Mouse (Mus musculus): ENCODE measurements at regions not wholly inside any gene's neighbourhood (a gene's known extent, or its start where the extent isn't known, plus 50 kb on each side); places are given as distances from the start of the nearest gene placed in this dataset.

- Histone ChIP-seq H3K4me1 (ENCODE audit: insufficient read depth, low read depth, low read length) (peaks cover 15% of the 10 kb centered on the region; the same call in 1 of the 2 replicates), H3K4me3 (ENCODE audit: low read depth, low read length) (no peak overlapping the region), H3K4me2 (replicated peaks; ENCODE audit: low read depth, low read length) (no peak overlapping the region), H3K27me3 (replicated peaks; ENCODE audit: insufficient read depth, low read length) (no peaks in the 10 kb centered on the region), H3K9me3 (ENCODE audit: low read length) (no peaks in the 10 kb centered on the region), H3K27ac (ENCODE audit: low read length) (no peak overlapping the region), H3K9ac (replicated peaks; ENCODE audit: low read depth) (no peak overlapping the region), H3K36me3 (ENCODE audit: insufficient read depth, low read length) (no peaks in the 10 kb centered on the region)
- ATAC-seq: no peak
- no peak for DNase-seq (ENCODE audit: low spot score)
- 77% methylated on average over 3 of the region's 3 CpGs for WGBS
- TF ChIP-seq EP300 (IDR thresholded peaks at IDR 0.05) (no peak), CTCF (IDR thresholded peaks at IDR 0.05) (no peak)
Observed at GRCm38 (mm10) chr12:79878163-79878562, 234.7 kb downstream of the Zfp36l1 start.

GRCm38 (mm10) chr12:79874333-79874732 lies 238.5 kb downstream of the Zfp36l1 start:
- 28% methylated on average over 2 of the region's 2 CpGs for WGBS
- Histone ChIP-seq H3K4me3 (ENCODE audit: low read depth, low read length) (no peak overlapping the region), H3K4me1 (ENCODE audit: insufficient read depth, low read depth, low read length) (0 out of 2 replicates have a peak, but pooled peaks cover 5% of the 10 kb centered on the region), H3K9ac (replicated peaks; ENCODE audit: low read depth) (no peak overlapping the region), H3K36me3 (ENCODE audit: insufficient read depth, low read length) (no peaks in the 10 kb centered on the region), H3K27ac (ENCODE audit: low read length) (no peak overlapping the region), H3K9me3 (ENCODE audit: low read length) (no peaks in the 10 kb centered on the region), H3K4me2 (replicated peaks; ENCODE audit: low read depth, low read length) (no peak overlapping the region), H3K27me3 (replicated peaks; ENCODE audit: insufficient read depth, low read length) (no peaks in the 10 kb centered on the region)
- ATAC-seq (peak; percentile 55), DNase-seq (ENCODE audit: low spot score) (peak; percentile 56)
- TF ChIP-seq EP300 (IDR thresholded peaks at IDR 0.05) (0 out of 2 replicates have a peak, but pooled peaks have one; percentile 16), CTCF (IDR thresholded peaks at IDR 0.05) (no peak)

- Histone ChIP-seq H3K9me3 (ENCODE audit: low read length) (no peaks in the 10 kb centered on the region), H3K36me3 (ENCODE audit: insufficient read depth, low read length) (no peaks in the 10 kb centered on the region), H3K27ac (ENCODE audit: low read length) (no peak overlapping the region), H3K27me3 (replicated peaks; ENCODE audit: insufficient read depth, low read length) (no peaks in the 10 kb centered on the region), H3K4me3 (ENCODE audit: low read depth, low read length) (no peak overlapping the region), H3K9ac (replicated peaks; ENCODE audit: low read depth) (no peak overlapping the region), H3K4me1 (ENCODE audit: insufficient read depth, low read depth, low read length) (peaks cover 3% of the 10 kb centered on the region; the same call in 1 of the 2 replicates), H3K4me2 (replicated peaks; ENCODE audit: low read depth, low read length) (no peak overlapping the region)
- WGBS: 54% methylated on average over 6 of the region's 6 CpGs
- ATAC-seq (no peak), DNase-seq (ENCODE audit: low spot score) (no peak)
- TF ChIP-seq EP300 (IDR thresholded peaks at IDR 0.05) (no peak), CTCF (IDR thresholded peaks at IDR 0.05) (no peak)
Observed at GRCm38 (mm10) chr12:79865179-79865552, 247.6 kb downstream of the Zfp36l1 start.

- Histone ChIP-seq H3K9me3 (ENCODE audit: low read length) (no peaks in the 10 kb centered on the region), H3K9ac (replicated peaks; ENCODE audit: low read depth) (no peak overlapping the region), H3K36me3 (ENCODE audit: insufficient read depth, low read length) (no peaks in the 10 kb centered on the region), H3K27ac (ENCODE audit: low read length) (no peak overlapping the region), H3K4me1 (ENCODE audit: insufficient read depth, low read depth, low read length) (peaks cover 9% of the 10 kb centered on the region; the same call in 1 of the 2 replicates), H3K4me2 (replicated peaks; ENCODE audit: low read depth, low read length) (no peak overlapping the region), H3K4me3 (ENCODE audit: low read depth, low read length) (no peak overlapping the region), H3K27me3 (replicated peaks; ENCODE audit: insufficient read depth, low read length) (no peaks in the 10 kb centered on the region)
- whole genome bisulfite sequencing: 56% methylated on average over 20 of the region's 20 CpGs
- ATAC-seq (peak; percentile 12; the same call in 1 of the 2 replicates), DNase-seq (ENCODE audit: low spot score) (peak; percentile 63)
- TF ChIP-seq CTCF (IDR thresholded peaks at IDR 0.05): peak; percentile 18; the same call in 1 of the 2 replicates
- TF ChIP-seq EP300 (IDR thresholded peaks at IDR 0.05): peak; percentile 50; the same call in 1 of the 2 replicates
Observed at GRCm38 (mm10) chr12:79864346-79865178, 248.3 kb downstream of the Zfp36l1 start.

Data from lung, postnatal 0 days (tissue).